Mouse (Mus musculus): ENCODE results near the gene Ric8b.

Gene Ric8b

GRCm38 (mm10) chr10:84909021-84909801 lies 8.2 kb upstream of the Ric8b start:
- DNase-seq (ENCODE audit: low spot score) = no peak

GRCm38 (mm10) chr10:84910194-84910593 lies 7.2 kb upstream of the Ric8b start:
- no peak for DNase-seq (ENCODE audit: low spot score)

- DNase-seq (ENCODE audit: low spot score) = no peak
These were observed 6.5 kb upstream of the Ric8b start for GRCm38 (mm10) chr10:84910758-84911384.

GRCm38 (mm10) chr10:84913148-84913547 lies 4.3 kb upstream of the Ric8b start:
- DNase-seq (ENCODE audit: low spot score) = no peak

GRCm38 (mm10) chr10:84915476-84915875 lies 1.9 kb upstream of the Ric8b start:
- DNase-seq (ENCODE audit: low spot score) = no peak

GRCm38 (mm10) chr10:84917731-84918095 lies 297 bp downstream of the Ric8b start:
- no peak for DNase-seq (ENCODE audit: low spot score)

- no peak for DNase-seq (ENCODE audit: low spot score)
These were observed 8.9 kb downstream of the Ric8b start for GRCm38 (mm10) chr10:84926336-84926735.

GRCm38 (mm10) chr10:84926885-84927284 lies 9.5 kb downstream of the Ric8b start:
- no peak for DNase-seq (ENCODE audit: low spot score)

- DNase-seq (ENCODE audit: low spot score) = no peak
These were observed 11.0 kb downstream of the Ric8b start for GRCm38 (mm10) chr10:84928465-84928864.

- no peak for DNase-seq (ENCODE audit: low spot score)
These were observed 18.3 kb downstream of the Ric8b start for GRCm38 (mm10) chr10:84935553-84936209.

- no peak for DNase-seq (ENCODE audit: low spot score)
These were observed 19.6 kb downstream of the Ric8b start for GRCm38 (mm10) chr10:84936832-84937515.

GRCm38 (mm10) chr10:84938094-84938820 lies 20.8 kb downstream of the Ric8b start:
- DNase-seq (ENCODE audit: low spot score) = no peak

- no peak for DNase-seq (ENCODE audit: low spot score)
These were observed 21.5 kb downstream of the Ric8b start for GRCm38 (mm10) chr10:84938886-84939285.

GRCm38 (mm10) chr10:84940356-84940755 lies 22.9 kb downstream of the Ric8b start:
- no peak for DNase-seq (ENCODE audit: low spot score)

- DNase-seq (ENCODE audit: low spot score) = no peak
These were observed 28.3 kb downstream of the Ric8b start for GRCm38 (mm10) chr10:84945692-84946091.

GRCm38 (mm10) chr10:84948970-84949683 lies 31.7 kb downstream of the Ric8b start:
- DNase-seq (ENCODE audit: low spot score) = no peak

GRCm38 (mm10) chr10:84949684-84950010 lies 32.2 kb downstream of the Ric8b start:
- DNase-seq (ENCODE audit: low spot score) = no peak

- DNase-seq (ENCODE audit: low spot score) = no peak
These were observed 33.0 kb downstream of the Ric8b start for GRCm38 (mm10) chr10:84950384-84950783.

- DNase-seq (ENCODE audit: low spot score) = no peak
These were observed 36.8 kb downstream of the Ric8b start for GRCm38 (mm10) chr10:84954236-84954635.

GRCm38 (mm10) chr10:84956173-84956572 lies 38.8 kb downstream of the Ric8b start:
- no peak for DNase-seq (ENCODE audit: low spot score)

GRCm38 (mm10) chr10:84958597-84958996 lies 41.2 kb downstream of the Ric8b start:
- DNase-seq (ENCODE audit: low spot score) = no peak

All from yolk sac, embryonic 10.5 days (tissue).